Mouse (Mus musculus): ENCODE data around the gene Vamp2.
"Not testable (repeated sequence)": the region's sequence is repeated elsewhere in the genome, so short reads cannot be mapped to it uniquely, and the experiment has no call there.

Gene Vamp2

GRCm38 (mm10) chr11:69080855-69081222, 7.5 kb upstream of the Vamp2 start:
- no peak for DNase-seq (ENCODE audit: low spot score)

- no peak for DNase-seq (ENCODE audit: low spot score)
Observed at GRCm38 (mm10) chr11:69081613-69082012, 6.7 kb upstream of the Vamp2 start.

DNA sequence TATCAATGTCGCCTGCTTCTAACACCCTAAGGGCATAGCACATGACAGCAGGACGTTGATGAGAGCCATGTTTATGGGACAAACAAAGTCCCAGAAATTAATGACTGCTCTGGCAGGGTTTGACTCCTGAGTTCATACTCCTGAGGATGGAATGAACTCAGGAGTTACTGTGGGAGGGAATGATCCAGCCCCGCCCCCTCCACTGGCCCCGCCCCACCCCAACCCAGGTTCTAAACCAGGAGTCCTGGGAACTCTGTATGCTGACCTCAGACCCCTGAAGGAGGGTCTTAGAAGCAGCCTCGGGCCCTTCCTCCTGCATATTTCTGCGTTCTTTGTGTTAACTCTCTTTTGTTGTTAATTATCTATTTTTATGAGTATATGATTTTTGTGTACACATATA, 2.7 kb upstream of the Vamp2 start:
- no peak for DNase-seq (ENCODE audit: low spot score)

GRCm38 (mm10) chr11:69086390-69086789, 1.9 kb upstream of the Vamp2 start:
- no peak for DNase-seq (ENCODE audit: low spot score)

- DNase-seq (ENCODE audit: low spot score) = no peak
Observed at GRCm38 (mm10) chr11:69087082-69087481, 1.2 kb upstream of the Vamp2 start.

- DNase-seq (ENCODE audit: low spot score) = no peak
Observed at GRCm38 (mm10) chr11:69087597-69087996, 693 bp upstream of the Vamp2 start.

DNA sequence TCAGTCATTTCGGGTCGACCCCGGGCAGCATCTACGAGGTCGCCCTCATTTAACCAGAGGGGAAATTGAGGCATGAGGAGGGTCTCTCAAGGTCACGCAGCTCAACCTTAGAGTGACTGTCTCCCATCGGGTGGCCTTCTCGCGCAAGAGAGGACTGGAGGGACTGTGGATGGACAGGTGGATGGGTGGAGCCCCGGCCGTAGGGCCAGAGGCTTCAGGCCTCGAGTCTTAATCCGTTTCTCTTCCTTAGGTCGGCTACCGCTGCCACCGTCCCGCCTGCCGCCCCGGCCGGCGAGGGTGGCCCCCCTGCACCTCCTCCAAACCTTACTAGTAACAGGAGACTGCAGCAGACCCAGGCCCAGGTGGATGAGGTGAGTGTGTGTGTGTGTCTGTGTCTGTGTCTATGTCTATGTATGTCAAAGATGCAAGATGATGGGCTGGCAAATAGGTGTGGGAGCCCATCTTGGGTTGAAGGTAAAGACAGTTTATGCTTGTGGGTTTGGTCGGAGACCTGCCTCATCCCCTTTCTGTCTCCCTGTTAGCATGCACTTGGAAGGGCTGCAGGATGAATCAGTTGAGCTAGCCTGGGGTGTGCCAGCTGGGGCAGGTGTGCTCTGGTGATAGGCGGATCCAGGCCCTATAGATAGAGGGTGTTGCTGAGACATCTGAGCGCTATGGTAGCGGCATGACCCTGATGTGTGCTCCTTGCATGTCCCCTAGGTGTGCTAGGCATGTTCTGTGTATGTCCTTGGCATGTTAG, 746 bp downstream of the Vamp2 start:
- DNase-seq (ENCODE audit: low spot score) = peak; percentile 37

GRCm38 (mm10) chr11:69089616-69090290, 1.5 kb downstream of the Vamp2 start:
- no peak for DNase-seq (ENCODE audit: low spot score)

- DNase-seq (ENCODE audit: low spot score) = no peak
Observed at GRCm38 (mm10) chr11:69090367-69090766, 2.1 kb downstream of the Vamp2 start.

DNA sequence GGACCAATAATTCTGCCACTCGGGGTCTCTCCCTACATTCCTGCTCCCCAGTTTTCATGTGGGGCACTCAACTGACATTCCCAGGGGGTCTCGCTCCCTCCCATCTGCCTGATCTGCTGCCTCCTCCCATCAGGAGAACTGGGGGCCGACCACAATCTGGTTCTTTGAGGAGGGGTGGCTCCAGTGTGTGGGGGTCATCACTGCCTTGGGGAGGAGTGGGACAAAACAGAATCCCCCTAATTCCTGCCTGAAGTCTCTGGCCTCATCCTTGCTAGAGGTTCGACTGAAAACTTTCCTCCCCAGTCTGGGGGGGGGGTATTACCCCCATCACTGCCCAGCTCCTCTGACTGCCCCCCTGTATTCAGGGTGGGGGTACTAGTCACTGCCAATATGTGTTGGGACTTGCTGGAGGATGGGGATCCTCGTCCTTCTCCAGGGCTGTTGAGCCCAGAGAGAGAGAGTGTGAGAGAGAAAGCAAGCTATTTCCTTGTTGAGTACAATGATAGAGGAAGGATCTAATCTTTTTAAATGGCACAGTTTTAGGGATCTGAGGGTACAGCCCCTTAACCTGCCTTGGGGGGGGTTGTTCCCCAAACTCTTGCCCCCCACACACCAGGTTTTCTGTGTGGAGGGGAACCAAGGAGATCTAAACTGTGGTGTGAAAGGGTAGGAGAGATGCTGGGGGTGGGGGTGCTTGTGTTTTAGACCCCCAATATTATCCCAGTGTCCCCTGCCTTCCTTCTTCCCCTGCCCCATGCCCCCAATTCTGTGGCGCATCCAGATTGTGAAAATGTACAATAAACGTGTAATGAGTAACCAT, 3.5 kb downstream of the Vamp2 start:
- DNase-seq (ENCODE audit: low spot score) = no peak

- DNase-seq (ENCODE audit: low spot score) = peak; percentile 83
Observed at GRCm38 (mm10) chr11:69092386-69092751, 4.1 kb downstream of the Vamp2 start.

GRCm38 (mm10) chr11:69092871-69093270, 4.6 kb downstream of the Vamp2 start:
- DNase-seq (ENCODE audit: low spot score) = no peak

- DNase-seq (ENCODE audit: low spot score) = not testable (repeated sequence)
Observed at GRCm38 (mm10) chr11:69093856-69094255, 5.6 kb downstream of the Vamp2 start.

DNA sequence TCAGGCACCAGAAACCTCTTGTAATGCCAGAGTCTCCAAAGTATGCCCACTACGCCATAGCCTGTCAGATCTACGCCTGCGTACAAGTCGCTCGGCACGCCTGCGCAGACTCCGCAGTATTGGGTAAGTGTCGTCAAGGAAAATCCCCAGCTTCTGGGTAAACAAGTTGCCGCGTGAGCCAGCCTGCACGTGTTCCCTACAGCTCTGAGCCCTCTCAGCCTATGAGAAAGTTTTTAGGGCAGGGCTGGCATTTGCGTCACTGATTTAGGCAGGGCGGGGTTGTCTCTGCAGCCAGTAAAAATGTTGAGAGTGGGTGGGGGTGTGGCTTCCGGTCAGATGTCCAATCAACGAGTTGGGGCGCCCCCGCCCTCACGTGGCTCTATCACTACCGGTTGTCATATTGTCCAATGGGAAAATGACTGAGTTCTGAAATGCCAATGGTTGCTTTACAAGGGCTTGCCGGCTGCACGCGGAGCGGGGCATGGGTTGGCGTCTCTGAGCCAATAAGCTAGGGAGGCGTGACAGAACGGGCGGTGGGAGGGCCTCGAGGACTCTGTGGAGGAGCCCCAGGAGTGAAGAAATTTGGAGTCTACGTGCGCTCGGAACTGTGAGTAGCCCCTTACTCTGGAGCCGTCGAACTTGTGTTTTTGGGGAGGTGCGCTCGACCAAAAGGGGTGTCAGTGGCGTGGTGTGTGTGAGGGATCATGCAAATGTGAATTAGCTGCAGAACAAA, 6.6 kb downstream of the Vamp2 start, which contains the start of gene Per1:
Gene Per1, plus strand, starts transcription at position 521 of the 733 bp plus-strand sequence.
- DNase-seq (ENCODE audit: low spot score) = peak; percentile 98

DNA sequence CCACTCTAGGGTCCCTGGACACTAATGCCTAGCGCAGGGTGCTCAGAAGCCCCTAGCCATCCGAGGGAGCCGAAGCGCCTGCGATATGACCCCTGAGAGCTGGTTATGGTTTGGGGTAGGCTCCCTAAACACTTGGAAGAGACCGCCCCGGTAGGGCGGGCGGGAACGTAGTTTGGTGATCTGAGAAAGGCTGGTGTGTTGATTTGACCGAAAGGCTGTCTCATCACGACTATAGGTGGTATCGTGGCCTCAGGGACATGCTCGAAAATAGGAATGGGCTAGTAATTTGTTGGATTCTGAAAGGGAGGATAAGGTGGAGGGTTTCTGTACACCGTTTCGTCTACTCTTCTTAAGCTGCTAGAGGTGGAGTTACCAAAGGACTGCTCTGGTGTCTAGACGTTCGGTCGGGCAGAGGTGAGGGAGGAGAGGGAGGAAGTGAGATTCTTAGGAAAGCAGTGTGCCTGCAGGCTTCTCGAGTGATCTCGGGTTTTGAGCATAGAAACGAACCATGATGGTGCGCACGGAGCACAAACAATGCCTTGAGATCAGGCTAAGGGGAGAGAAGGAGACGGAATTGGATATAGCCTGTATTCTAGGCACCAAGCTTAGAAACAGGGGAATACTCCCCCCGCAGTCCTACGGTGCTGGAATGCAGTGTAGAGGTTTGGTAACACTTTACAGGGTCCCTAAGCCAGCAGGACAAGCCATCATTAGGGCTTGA, 7.4 kb downstream of the Vamp2 start:
- peak; percentile 50 for DNase-seq (ENCODE audit: low spot score)

DNA sequence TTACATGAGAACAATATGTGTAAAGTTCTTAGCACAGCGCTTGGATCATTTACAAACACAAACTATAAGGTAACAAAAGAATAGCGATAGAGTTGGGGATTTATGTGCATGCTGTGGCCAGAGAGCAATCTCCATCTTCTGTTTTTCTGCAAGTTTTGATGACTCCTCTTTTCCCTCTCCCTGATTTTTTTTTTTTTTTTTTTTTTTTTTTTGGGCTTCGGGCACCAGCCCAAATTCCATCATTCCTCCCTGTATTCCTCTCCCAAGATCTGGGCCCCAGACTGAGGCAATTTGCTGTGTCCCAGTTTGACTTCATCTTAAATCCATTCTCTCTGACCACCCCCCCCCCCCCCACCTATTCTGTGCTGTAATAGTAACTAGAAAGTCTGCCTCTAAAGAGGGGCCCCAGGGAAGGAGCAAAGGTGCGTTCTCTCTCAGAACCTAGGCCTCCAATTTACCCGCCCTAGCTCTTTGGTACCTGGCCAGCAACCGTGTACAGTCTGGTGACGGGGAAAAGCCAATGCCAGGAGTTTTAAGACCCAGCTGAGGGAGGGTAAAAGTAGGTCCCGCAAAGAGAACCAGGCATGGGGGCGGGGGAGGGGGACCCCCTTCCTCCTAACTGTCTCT, 8.2 kb downstream of the Vamp2 start:
- no peak for DNase-seq (ENCODE audit: low spot score)

GRCm38 (mm10) chr11:69096987-69097900, 9.0 kb downstream of the Vamp2 start:
- peak; percentile 92 for DNase-seq (ENCODE audit: low spot score)

- DNase-seq (ENCODE audit: low spot score) = no peak
Observed at GRCm38 (mm10) chr11:69098039-69098761, 9.9 kb downstream of the Vamp2 start.

DNA sequence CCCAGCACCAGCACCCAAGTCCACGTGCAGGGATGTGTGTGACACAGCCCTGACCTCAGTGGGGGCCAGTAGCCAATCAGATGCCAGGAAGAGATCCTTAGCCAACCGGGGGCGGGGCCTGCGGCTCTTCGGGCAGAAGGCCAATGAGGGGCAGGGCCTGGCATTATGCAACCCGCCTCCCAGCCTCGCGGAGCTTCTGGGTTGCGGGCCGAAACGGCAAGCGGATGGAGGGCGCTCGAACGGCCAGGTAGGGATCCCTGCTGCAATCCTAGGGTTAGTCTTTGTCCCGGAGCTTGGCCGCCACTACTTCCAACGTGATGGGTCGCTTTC, 10.4 kb downstream of the Vamp2 start:
- peak; percentile 92 for DNase-seq (ENCODE audit: low spot score)
